ENCODE assay signal across 8 mouse cellular contexts in genomic region chrX:103067730-103068621, GRCm38 (mm10).
DNase-seq lines count a peak whose midpoint lies in the region; ATAC-seq and TF ChIP-seq lines count a peak whose summit lies in the region.
"Not testable (repeated sequence)": the region's sequence is repeated elsewhere in the genome, so short reads cannot be mapped to it uniquely, and the experiment has no call there.

No protein-coding gene starts in this region.

- H3K4me2 ChIP-seq in forebrain, embryonic 13.5 days; heart, embryonic 15.5 days; intestine, embryonic 14.5 days (ENCODE audit: low read length); lung, postnatal 0 days (replicated peaks; ENCODE audit: low read depth, low read length); neural tube, embryonic 11.5 days (ENCODE audit: low read depth); stomach, embryonic 15.5 days: not testable (repeated sequence)

- H3K9ac ChIP-seq in forebrain, embryonic 13.5 days; heart, embryonic 15.5 days; intestine, embryonic 14.5 days (ENCODE audit: low read length); lung, postnatal 0 days (replicated peaks; ENCODE audit: low read depth); neural tube, embryonic 11.5 days (ENCODE audit: low read length); stomach, embryonic 15.5 days: not testable (repeated sequence)

- peak; percentile 86 for ATAC-seq in forebrain, embryonic 13.5 days
- 0 out of 2 replicates have a peak, but pooled peaks have one; percentile 22 for ATAC-seq in heart, embryonic 15.5 days (replicated peaks; ENCODE audit: insufficient number of reproducible peaks, insufficient read depth, low FRiP score, low read depth)
- peak; percentile 70 for ATAC-seq in intestine, embryonic 14.5 days (replicated peaks; ENCODE audit: low FRiP score, low TSS enrichment, low read depth)
- ATAC-seq in lung, postnatal 0 days: peak; percentile 37; the same call in 1 of the 2 replicates
- ATAC-seq in neural tube, embryonic 11.5 days (ENCODE audit: insufficient read depth, low FRiP score, low TSS enrichment): peak; percentile 71
- ATAC-seq in stomach, embryonic 15.5 days (ENCODE audit: insufficient read depth, low FRiP score, low read depth): peak; percentile 58; the same call in 1 of the 2 replicates

- WGBS in forebrain, embryonic 13.5 days: no CpG with 5 or more reads among the region's 50 CpGs
- WGBS in heart, embryonic 15.5 days: 80% methylated on average over 1 of the region's 50 CpGs
- no CpG with 5 or more reads among the region's 50 CpGs for WGBS in intestine, embryonic 14.5 days
- no CpG with 5 or more reads among the region's 50 CpGs for WGBS in lung, postnatal 0 days
- no CpG with 5 or more reads among the region's 50 CpGs for WGBS in neural tube, embryonic 11.5 days
- no CpG with 5 or more reads among the region's 50 CpGs for WGBS in stomach, embryonic 15.5 days

- not testable (repeated sequence) for H3K4me3 ChIP-seq in forebrain, embryonic 13.5 days; heart, embryonic 15.5 days; intestine, embryonic 14.5 days (ENCODE audit: low read depth, low read length); lung, postnatal 0 days (ENCODE audit: low read depth, low read length); neural tube, embryonic 11.5 days (ENCODE audit: low read depth, low read length); stomach, embryonic 15.5 days (replicated peaks)

- H3K36me3 ChIP-seq in forebrain, embryonic 13.5 days (ENCODE audit: poor library complexity, severe bottlenecking); heart, embryonic 15.5 days; intestine, embryonic 14.5 days (ENCODE audit: control insufficient read depth, insufficient read depth, low read length); lung, postnatal 0 days (ENCODE audit: insufficient read depth, low read length); neural tube, embryonic 11.5 days (ENCODE audit: control insufficient read depth, insufficient read depth, low read length); stomach, embryonic 15.5 days: not testable (repeated sequence)

- TF ChIP-seq CTCF in lung, postnatal 0 days (IDR thresholded peaks at IDR 0.05): not testable (repeated sequence)

- not testable (repeated sequence) for H3K4me1 ChIP-seq in forebrain, embryonic 13.5 days; heart, embryonic 15.5 days (replicated peaks); intestine, embryonic 14.5 days (replicated peaks; ENCODE audit: control insufficient read depth, insufficient read depth, low read length); lung, postnatal 0 days (ENCODE audit: insufficient read depth, low read depth, low read length); neural tube, embryonic 11.5 days (ENCODE audit: control insufficient read depth, insufficient read depth, low read length); stomach, embryonic 15.5 days

- not testable (repeated sequence) for TF ChIP-seq EP300 in lung, postnatal 0 days (IDR thresholded peaks at IDR 0.05)

- not testable (repeated sequence) for H3K9me3 ChIP-seq in forebrain, embryonic 13.5 days (replicated peaks); heart, embryonic 15.5 days (replicated peaks); intestine, embryonic 14.5 days (ENCODE audit: control insufficient read depth, low read length); lung, postnatal 0 days (ENCODE audit: low read length); neural tube, embryonic 11.5 days (ENCODE audit: control insufficient read depth, low read length); stomach, embryonic 15.5 days

- H3K27me3 ChIP-seq in forebrain, embryonic 13.5 days; heart, embryonic 15.5 days; intestine, embryonic 14.5 days (replicated peaks; ENCODE audit: control insufficient read depth, insufficient read depth, low read length); lung, postnatal 0 days (replicated peaks; ENCODE audit: insufficient read depth, low read length); neural tube, embryonic 11.5 days (ENCODE audit: control insufficient read depth, insufficient read depth, low read length); stomach, embryonic 15.5 days (replicated peaks): not testable (repeated sequence)

- peak; percentile 2 for DNase-seq in cerebellum, adult 11-12 months
- not testable (repeated sequence) for DNase-seq in intestine, embryonic 14.5 days (ENCODE audit: low spot score); lung, postnatal 0 days (ENCODE audit: low spot score); neural tube, embryonic 11.5 days (ENCODE audit: low spot score)
- peak; percentile 2 for DNase-seq in layer of hippocampus, adult 11-12 months (ENCODE audit: low spot score)

- not testable (repeated sequence) for H3K27ac ChIP-seq in forebrain, embryonic 13.5 days; heart, embryonic 15.5 days; intestine, embryonic 14.5 days (ENCODE audit: low read depth); lung, postnatal 0 days (ENCODE audit: low read length); neural tube, embryonic 11.5 days (ENCODE audit: low read depth, low read length); stomach, embryonic 15.5 days

Comparison
In these comparisons a context has a peak if more than half of its experiments do, and no peak if none do; other contexts are left out.
1. ATAC-seq: peak in every context shown above with its lines; median percentile 86 in forebrain, embryonic 13.5 days; 71 in neural tube, embryonic 11.5 days; 70 in intestine, embryonic 14.5 days; 58 in stomach, embryonic 15.5 days; 37 in lung, postnatal 0 days; 22 in heart, embryonic 15.5 days.